Mouse (Mus musculus) gastrocnemius, adult 8-10 months (tissue): ENCODE measurements around the gene Olfr1443. TPM values are rescaled to one million over a fixed set of nuclear protein-coding genes. Genes with fewer than 3 reads are reported as not detected.
"Not testable (repeated sequence)": the region's sequence is repeated elsewhere in the genome, so short reads cannot be mapped to it uniquely, and the experiment has no call there.

Experiments
- DNase-seq, 2 experiments: peaks; one replicate each; pipeline ENCODE4 v3.0.0; 2022; ENCODE audit warnings: low spot score in 2 of 2
- total RNA-seq, 4 experiments: library from RNA; stranded (reverse); gene quantifications; 2 replicates each; pipeline ENCODE4 v1.2.4; 2022

The Olfr1443 gene
- not detected for total RNA-seq

DNA sequence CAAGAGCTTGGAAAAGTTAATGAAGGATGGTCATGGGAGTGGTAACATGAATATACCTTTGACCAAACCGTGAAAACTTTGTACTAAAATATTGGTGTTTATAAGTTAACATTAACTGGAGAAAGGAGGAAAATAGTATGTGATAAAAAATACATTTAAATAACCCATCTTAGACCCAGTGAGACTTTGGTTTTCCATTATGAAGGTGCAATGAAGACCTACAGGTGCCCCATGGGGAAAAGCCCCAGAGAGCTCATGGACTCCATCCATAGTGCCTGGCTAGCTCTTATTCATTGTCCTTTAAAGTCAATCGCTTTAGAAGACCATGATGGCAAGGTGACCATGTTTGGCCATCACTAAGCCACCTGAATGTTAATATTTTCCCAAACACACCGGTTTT is at the start of gene Olfr1443:
TSS of gene Olfr1443 (plus strand) at position 301 of the 400 bp plus-strand sequence.
- no peak for DNase-seq

DNA sequence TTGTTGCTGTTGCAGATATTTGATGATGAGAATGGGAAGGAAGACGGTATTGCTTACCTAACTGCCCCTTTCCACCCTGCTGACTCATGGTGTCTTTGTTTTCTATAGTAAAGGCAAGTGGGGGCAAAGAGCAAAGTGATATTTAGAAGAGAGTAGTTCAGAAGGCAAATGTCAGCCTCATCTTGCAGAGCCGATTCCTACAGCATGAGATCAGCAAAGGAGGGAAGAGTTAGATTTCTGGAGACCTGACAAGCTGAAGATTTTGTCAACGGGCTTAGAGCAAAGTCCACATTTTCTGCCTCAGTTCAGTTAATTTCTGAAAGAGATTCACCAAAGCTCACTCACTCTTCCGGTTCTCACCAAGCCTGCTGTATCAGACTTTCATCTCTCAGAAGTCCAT is 44.7 kb upstream of the Olfr1443 start, which contains the start of gene Glyat:
TSS of gene Glyat (plus strand) at position 133 of the 400 bp plus-strand sequence.
- no peak for DNase-seq

DNA sequence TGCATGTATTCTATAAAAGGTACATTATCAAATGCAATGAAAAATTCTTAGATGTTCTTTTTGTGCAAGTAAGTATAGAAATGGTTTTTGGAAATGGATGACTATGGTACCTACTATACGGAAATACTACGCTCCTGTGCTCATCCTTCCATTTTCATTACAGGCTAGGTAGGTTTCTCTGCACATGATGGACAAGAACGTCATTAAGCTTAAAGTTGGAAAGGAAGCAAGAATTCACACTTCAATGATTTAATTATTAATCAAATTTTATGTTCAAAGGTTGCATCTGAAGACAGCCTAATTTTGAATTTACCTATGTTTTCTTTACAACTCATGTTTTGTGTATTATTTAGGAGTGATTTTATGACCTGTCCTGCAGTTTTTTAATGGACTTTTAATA is 43.7 kb upstream of the Olfr1443 start:
- DNase-seq, result no peak

DNA sequence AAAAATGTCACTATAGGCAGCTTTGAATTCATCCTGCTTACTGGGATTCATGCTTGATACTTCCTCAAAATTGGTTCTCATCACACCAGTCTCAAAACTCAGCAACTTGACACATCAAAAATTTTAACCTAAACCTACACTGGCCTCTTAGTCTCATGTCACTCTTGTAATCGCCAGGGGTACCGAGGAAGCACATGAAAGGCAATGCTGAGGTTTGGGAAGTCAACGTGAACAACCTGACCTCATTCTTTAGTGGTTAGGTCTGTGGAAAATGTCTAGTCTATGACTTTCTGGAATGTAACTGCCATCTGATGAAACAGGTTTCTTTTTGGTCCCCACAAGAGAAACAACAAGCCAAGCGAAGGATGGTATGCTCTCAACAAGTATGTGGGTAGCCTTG is 42.9 kb upstream of the Olfr1443 start:
- DNase-seq, result no peak

DNA sequence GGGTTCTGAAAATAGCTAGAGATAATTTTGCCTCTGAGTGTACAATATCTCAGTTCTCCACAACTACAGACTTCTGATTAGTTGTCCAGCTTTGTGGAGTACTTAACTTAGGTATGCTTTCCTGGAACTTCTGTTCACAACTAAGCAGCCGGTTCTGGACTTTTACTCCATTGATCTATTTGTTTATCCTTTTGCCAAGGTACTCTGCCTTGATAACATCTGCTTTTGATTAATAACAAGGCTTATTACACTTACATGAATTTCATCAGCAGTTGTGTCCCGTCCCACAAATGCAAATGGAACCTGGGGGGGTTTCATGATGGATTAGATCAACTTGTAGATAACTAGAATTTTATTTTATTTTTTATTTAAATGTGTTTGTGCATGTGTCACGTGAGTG is 41.0 kb upstream of the Olfr1443 start:
- no peak for DNase-seq

DNA sequence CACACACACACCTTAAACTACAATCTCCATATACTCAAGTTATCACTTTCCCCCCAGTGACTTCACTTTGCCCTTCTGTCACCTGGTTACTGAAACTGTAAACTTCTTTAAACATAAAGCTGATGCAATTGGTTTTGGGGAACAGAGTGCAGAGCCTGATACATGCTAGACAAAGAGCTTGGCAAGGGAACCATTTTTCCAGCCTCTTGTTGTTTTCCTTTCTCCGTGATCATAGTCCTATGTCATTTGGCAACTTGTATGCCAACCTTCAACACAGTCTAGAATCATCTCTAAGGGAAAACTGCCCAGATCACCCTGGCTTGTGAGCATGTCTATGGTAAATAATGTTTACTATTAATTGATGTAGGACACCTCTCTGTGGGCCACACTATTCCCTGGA is 39.9 kb upstream of the Olfr1443 start:
- no peak for DNase-seq

DNA sequence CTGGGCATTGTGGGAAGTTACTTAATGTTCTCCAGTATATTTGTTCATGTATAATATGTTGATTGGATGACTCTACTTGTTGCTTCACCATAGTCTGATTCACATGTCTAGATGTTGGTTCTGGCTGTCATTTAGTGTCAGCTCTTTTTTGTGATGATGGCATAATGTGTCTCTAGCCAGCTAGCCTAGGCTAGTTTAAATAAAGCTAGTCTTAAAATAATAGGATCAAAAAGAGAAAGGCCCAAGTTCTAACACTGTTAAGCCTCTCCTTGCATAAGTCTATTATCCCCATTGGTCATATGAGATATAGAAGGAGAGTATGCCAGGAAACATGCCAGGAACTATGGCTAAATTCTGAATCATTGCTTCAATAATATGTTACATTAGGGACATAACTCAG is 28.4 kb upstream of the Olfr1443 start:
- no peak for DNase-seq

DNA sequence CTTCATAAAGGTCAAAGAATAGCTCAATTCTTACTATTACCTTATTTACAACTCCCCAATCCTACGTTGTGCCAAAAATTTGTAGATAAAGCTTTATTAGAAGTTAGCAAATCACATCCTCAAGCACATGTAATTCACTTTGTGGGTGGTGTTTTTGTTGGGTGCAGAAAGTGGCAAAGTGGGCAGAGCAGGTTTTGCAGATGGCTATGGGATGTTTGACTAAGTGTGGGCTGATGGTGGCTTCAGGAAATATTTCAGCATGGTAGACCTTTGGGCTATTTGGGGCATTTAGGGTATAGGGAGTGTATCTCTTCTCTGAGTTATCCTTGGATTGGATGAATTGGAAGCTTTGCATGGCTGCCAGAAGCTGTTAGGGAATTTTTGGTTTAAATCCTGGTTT is 11.8 kb upstream of the Olfr1443 start:
- no peak for DNase-seq

DNA sequence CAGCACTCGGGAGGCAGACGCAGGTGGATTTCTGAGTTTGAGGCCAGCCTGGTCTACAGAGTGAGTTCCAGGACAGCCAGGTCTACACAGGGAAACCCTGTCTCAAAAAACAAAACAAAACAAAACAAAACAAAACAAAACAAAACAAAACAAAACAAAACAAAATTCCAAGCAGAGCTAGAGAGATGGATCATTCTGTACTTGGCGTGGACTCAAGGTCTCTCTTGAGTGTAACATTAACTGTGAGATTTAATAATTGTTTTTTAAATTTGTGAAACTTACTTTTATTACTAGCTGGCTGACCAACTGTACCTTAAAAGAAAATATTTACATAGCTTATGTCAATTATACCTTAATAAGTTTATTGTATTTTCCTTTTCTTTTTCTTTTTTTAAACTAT is 9.3 kb upstream of the Olfr1443 start:
- DNase-seq, result not testable (repeated sequence)

DNA sequence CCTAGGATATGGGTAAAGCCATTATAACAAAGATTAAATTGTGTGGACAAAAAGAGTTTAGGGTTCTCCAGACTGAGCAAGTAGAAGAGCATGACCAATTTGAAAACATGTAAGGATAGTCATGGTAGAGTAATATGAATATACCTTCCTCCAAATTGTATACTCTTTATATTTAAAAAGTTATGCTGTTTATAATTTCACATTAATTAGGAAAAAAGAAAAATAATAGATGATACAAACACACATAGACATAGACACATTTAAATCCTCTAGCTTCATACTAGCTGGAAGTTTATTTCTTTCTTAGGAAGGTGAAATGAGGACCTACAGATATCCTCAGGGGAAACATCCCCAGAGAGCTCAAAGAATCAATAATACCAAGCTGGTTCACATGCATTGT is 7.8 kb upstream of the Olfr1443 start, which contains the start of gene Olfr1442:
TSS of gene Olfr1442 (plus strand) at position 301 of the 400 bp plus-strand sequence.
- DNase-seq, result no peak

DNA sequence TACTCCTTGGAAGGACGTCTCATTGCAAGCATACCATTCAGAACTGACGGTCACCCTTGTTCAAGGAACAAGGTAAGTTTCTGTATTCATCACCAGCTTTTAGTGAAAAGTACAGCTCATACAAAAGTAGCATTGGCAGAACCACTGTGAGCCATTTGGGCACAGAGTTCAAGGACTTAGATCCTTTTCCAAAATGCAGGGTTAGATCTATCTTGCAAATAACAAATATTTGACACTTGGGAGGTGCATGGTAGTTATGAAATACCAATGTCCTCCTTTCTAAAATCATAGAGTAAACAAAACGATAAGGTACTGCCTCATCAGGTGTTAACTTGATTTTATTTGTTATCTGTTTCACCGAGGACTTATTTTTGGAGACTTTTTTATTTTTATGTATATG is 6.9 kb upstream of the Olfr1443 start:
- DNase-seq, result no peak

DNA sequence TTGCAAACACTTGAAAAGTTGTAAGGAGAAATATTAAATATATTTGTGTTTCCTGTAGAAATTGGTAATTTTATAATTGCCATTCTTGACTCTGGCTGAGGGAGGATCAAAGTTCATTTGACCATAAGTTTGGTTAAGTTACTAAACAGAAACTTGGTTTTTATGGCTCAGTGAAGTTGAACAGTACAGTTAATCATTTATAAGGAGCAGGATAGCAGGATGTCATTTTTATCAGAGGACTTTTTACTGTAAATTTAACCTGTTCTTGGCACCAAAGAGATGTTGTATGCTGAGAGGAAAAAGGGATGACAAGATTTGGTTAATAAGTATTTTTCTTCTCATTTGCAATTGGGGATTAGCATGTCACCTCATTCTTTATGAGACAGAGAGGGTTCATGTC is 6.7 kb downstream of the Olfr1443 start:
- no peak for DNase-seq

DNA sequence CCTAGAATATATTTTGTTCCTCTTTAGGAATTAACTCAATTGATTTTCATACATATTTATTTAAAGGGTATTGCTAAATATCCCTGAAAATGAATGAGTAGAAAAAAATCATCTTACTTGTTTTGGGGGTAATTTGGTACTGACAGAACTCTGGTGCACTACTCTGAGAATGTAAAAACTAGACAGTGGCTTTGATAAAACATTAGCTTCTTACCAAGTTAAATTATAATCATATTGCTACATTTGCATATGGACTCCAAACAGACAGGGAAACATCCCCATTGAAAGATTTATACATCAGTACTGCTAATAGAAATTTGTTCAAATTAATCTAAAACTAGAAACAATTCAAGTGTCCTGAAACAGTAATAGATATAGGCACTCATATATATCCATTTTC is 7.3 kb downstream of the Olfr1443 start:
- no peak for DNase-seq

DNA sequence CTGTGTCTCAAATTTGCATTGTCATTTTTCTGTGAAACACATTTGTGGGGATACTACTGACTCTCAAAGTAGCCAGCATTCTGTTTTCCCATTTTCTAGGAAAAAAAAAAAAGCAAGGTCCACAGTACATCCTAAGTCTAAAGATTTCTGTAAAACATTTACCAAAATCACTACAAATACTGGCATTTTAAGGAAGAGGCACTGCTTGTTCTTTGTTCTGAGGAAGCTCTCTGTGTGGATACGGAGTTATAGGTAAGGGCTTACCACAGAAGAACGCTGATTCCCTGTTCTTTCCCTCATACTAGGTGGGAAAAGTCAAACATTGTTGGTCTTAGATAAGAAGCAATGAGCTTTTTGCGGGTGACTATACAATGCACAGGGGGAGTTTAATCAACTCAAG is 17.7 kb downstream of the Olfr1443 start, which contains the start of gene Keg1:
TSS of gene Keg1 (plus strand) at position 197 of the 400 bp plus-strand sequence.
- no peak for DNase-seq

DNA sequence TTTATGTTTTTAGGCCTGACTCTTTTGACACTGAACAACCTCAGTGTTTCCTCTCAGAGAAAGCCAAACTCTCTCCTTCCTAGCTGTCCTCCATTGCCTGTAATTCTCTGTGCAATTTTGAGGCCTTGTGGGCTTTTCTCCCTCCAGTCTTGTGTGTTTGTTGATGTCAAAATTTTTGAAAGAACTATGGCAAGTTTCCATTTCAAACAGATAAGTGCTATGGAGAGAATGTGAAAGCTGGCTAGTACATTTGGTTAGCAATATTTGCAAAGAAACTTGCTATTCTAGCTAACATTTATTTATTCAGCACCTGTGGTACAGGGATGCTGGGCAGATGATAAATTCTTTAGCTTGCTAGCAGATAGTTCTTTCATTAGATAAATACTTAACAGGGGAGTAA is 18.3 kb downstream of the Olfr1443 start:
- no peak for DNase-seq

DNA sequence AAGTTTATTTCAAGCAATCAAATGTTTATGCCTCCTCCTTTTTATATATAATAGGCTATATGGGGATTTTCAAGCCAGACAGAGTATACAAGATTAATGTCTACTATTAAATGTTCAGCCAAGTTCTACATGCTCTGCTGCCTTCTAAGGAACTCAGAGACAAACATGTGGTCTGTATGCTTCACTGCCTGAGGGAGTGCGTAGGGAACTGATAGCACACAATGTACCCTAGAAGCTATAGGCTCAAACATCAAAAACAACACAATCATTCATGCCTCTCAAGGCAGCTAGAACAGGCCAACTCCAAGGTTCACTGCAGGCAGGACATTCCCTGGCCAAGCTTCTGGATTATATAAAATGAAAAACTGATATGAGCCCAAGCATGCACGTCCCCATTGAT is 30.5 kb downstream of the Olfr1443 start:
- no peak for DNase-seq

DNA sequence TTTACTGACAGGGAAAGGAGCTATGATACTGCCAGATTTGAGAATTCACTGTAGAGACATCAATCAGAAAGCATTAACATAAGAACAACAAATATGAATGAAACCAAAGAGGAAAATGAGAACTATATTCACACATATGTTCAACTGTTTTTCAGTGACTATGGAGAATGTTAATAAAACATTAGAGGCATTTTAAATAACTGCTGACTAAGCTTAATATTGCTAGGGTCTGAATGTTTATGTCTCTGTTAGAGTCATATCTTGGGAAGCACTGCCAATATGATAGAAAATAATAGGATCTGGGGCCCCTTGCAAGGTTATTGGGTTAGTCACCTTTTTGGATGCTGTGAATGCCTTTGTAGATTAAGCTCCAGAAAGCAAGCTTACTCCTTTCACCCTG is 31.1 kb downstream of the Olfr1443 start:
- DNase-seq, result no peak

DNA sequence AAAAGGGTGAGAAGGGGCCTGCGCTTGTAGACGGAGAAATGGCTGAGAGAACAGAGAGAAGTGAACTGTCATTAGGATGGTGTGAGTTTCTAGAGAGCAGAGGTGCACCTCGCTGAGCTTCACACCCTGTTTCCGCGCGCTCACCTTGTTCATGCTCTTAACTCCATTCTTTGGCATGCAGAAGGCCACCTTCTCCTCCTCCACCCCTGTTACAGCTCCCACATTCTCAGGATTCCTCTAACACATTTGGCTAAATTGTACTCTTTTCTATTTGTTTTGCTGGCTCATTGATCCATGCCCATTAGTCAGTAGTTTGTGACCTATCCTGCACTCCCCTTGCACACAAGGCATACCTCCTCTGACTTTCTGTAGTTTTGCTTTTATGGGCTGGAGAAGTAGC is 41.3 kb downstream of the Olfr1443 start:
- DNase-seq, result no peak

DNA sequence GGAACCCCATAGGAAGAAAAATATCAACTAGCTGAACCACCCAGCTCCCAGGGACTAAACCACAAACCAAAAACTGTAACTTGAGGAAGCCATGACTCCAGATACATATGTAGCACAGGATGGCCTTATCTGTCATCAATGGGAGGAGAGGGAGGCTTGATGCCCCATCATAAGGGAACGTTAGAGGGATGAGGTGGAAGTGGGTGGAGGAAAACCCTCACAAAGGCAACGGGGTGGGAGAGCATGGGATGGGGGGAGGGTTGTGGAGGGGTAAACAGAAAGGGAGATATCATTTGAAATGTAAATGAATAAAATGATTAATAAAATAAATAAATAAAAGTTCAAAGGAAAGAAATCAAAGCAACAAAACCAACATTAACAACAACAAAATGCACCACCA is 42.6 kb downstream of the Olfr1443 start:
- DNase-seq, result no peak

DNA sequence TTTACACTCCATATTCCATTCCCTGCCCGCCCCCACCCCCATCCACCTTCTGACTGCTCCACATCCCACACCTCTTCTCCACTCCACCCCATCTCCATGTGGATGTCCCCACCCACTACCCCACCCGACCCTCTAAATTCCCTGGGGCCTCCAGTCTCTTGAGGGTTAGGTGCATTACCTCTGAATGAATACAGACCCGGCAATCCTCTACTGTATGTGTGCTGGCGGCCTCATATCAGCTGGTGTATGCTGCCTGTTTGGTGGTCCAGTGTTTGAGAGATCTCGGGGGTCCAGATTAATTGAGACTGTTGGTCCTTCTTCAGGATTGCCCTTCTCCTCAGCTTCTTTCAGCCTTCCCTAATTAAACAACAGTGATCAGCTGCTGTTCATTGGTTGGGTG is 43.0 kb downstream of the Olfr1443 start:
- not testable (repeated sequence) for DNase-seq

DNA sequence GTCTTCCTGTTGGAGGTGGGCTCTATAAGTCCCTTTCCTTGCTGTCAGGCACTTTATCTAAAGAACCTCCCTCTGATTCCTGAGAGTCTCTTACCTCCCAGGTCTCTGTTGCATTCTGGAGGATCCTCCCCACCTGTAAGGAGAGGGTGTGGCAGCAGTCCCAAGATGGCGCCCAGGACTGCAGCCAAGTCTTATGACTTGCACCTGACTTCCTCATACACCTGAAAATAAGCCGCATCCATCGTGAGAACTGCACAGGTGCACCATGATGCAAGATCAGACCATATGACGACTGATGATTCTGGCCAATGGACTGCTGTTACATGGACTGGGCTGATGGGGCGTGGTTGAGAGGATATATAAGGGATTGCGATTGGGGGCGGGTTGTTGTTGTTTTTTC is 43.7 kb downstream of the Olfr1443 start:
- not testable (repeated sequence) for DNase-seq

DNA sequence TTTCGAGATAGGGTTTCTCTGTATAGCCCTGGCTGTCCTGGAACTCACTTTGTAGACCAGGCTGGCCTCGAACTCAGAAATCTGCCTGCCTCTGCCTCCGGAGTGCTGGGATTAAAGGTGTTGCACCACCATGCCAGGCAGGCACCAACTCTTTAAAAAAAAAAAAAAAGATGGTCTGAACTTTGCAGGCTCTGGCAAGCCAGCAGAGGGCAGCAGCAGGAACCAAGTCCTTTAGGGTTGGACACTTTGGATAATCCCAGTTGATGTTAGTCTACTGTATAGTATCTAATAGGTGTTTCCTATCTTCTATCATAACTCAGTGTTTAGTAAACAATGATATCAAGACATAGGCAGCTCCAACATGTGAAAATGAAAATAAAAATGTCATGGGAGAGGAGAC is 44.4 kb downstream of the Olfr1443 start:
- DNase-seq, result peak in 1 of 2 experiments; percentile 5

DNA sequence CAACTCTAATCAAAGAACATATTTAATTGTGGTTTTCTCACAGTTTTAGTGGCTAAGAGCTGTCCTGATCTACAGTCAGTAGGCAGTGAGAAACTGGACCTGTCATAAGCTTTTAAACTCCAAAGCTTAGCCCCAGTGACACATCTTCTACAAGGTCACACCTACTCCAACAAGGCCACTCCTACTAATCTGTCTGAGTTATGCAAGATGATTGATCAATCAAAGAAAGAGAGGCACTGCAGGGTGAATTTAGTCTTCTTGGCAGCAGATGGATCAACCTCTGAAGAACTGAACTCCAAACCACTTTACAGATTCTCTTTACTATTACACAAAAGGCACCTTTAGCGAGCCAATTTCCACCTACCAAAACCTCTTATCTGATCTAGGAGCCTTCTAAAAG is 47.9 kb downstream of the Olfr1443 start:
- DNase-seq, result no peak

DNA sequence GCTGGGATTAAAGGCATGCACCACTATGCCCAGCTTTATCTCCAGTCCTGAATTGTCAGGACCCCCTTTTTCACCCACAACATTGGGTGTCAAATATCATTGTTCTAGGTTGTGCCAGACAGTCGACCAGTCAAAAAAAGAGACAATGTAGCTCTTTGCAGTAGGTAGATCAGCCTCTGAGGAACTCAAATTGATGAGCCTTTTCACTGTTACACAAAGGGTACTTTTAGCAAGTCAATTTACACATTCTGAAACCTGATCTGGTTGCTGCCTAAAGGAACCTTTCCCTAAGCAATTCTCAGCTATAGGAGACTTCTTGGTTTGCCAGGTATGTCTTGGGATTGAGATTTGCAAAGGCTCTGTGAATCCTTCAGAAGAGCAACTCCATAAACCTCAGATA is 53.1 kb downstream of the Olfr1443 start:
- no peak for DNase-seq
